ENCODE assay signal across 31 mouse cellular contexts in the genomic region with DNA sequence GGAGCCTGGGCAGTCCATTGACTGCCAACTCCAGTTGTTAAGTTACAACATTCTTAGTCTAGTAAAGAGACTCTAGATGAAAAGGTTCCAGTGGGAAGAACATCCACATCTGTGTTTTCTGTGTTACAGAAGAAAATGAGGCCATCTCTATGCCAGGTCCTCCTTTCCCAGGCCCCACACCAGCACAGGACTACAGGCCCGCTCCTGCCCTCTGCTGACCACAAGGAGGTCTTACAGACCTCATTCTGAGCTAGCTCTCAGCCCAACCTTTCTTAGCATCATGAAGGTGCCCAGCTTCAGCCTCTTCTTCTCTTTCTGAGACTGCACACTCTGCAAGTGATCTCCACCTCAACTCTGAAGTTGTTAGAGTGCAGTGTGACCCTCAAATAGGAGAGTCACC. TPM values are rescaled to one million over a fixed set of nuclear protein-coding genes. Genes with fewer than 3 reads are reported as not detected.
"Had no signal": no experiment of that assay in that cellular context is flagged by ENCODE, and none has a peak within 500 bp of the region (broad histone marks: within the 10 kb centered on the region; RNA-seq: fewer than 3 reads in every experiment).

No protein-coding gene starts in this region.

RNA-seq across cellular contexts. Expression of a gene that starts 2.4 kb away (rescaled TPM):
- total RNA-seq: forebrain, postnatal 0 days; layer of hippocampus, adult 2 months; layer of hippocampus, postnatal 10 days; layer of hippocampus, postnatal 25 days; left cerebral cortex, adult 2 months had no signal
- polyA plus RNA-seq: forebrain, postnatal 0 days; heart, embryonic 11.5 days; heart, embryonic 13.5 days; heart, embryonic 15.5 days; hindbrain, embryonic 10.5 days; hindbrain, embryonic 12.5 days; hindbrain, embryonic 14.5 days; hindbrain, embryonic 16.5 days; kidney, embryonic 14.5 days; limb, embryonic 10.5 days; limb, embryonic 12.5 days had no signal

RNA-seq across cellular contexts. Expression of a gene that starts 23.6 kb away (rescaled TPM):
- total RNA-seq: forebrain, postnatal 0 days; gastrocnemius, adult 2 months; gastrocnemius, postnatal 10 days; gastrocnemius, postnatal 25 days; gastrocnemius, postnatal 4 days; heart, adult 2 months; heart, postnatal 14 days; heart, postnatal 36 days; layer of hippocampus, adult 2 months; layer of hippocampus, postnatal 10 days; layer of hippocampus, postnatal 25 days; left cerebral cortex, adult 2 months; left cerebral cortex, postnatal 14 days; left cerebral cortex, postnatal 36 days had no signal
- polyA plus RNA-seq: forebrain, postnatal 0 days; frontal cortex, adult 2 months; heart, adult 2 months; heart, embryonic 11.5 days; heart, embryonic 13.5 days; heart, embryonic 15.5 days; heart, postnatal 0 days; hindbrain, embryonic 10.5 days; hindbrain, embryonic 12.5 days; hindbrain, embryonic 14.5 days; hindbrain, embryonic 16.5 days; inflammation-experienced regulatory T-cells, adult 6 months; intestine, embryonic 15.5 days; intestine, postnatal 0 days; kidney, embryonic 14.5 days; kidney, embryonic 16.5 days; limb, embryonic 10.5 days; limb, embryonic 12.5 days; limb, embryonic 15.5 days had no signal
